Mouse (Mus musculus) CH12.LX (cell line): ENCODE measurements at regions not wholly inside any gene's neighbourhood (a gene's known extent, or its start where the extent isn't known, plus 50 kb on each side); places are given as distances from the start of the nearest gene placed in this dataset.

Experiments used
- DNase-seq: peaks from one replicate; pipeline ENCODE4 v3.0.0-alpha.2; 2013; ENCODE audit errors: extremely low read depth
- H3K27ac ChIP-seq: 2 replicates; pipeline ENCODE4 v1.5.1; 2012; ENCODE audit warnings: low read depth, mild to moderate bottlenecking, control low read depth, moderate library complexity; ENCODE audit not compliant: insufficient read depth
- H3K27me3 ChIP-seq: replicated peaks from 2 replicates; pipeline ENCODE3; 2012; ENCODE audit warnings: inconsistent platforms
- H3K36me3 ChIP-seq, 2 experiments: replicated peaks in 1 of 2; 2 replicates each; pipeline versions ENCODE3 to v1.6.1; 2012; ENCODE audit warnings: inconsistent platforms in 1 of 2, low read length in 1 of 2, mild to moderate bottlenecking in 1 of 2, mixed read lengths in 1 of 2, moderate library complexity in 1 of 2; ENCODE audit not compliant: control insufficient read depth in 1 of 2, insufficient read depth in 1 of 2
- H3K4me1 ChIP-seq, 2 experiments: 2 replicates each; pipeline ENCODE4 v1.6.1; 2012; ENCODE audit warnings: inconsistent platforms in 1 of 2, moderate library complexity in 1 of 2; ENCODE audit not compliant: insufficient read depth in 2 of 2, control insufficient read depth in 1 of 2
- H3K4me2 ChIP-seq: 2 replicates; pipeline ENCODE4 v1.6.1; 2012; ENCODE audit warnings: low read depth, mild to moderate bottlenecking, control low read depth; ENCODE audit not compliant: poor library complexity, insufficient read depth, severe bottlenecking
- H3K4me3 ChIP-seq, 3 experiments: fragments of 150-350 bp in 1 of 3; sonication (generic) in 1 of 3; replicated peaks in 1 of 3; 2 replicates each; pipeline versions ENCODE3 to v1.5.1; 2011 to 2012; ENCODE audit warnings: low read depth in 2 of 3, low read length in 2 of 3, mild to moderate bottlenecking in 2 of 3, moderate library complexity in 2 of 3, control low read depth in 1 of 3, improper control_type of control experiment in 1 of 3, inconsistent platforms in 1 of 3, mixed read lengths in 1 of 3; ENCODE audit not compliant: poor library complexity in 1 of 3
- H3K79me2 ChIP-seq: replicated peaks from 2 replicates; pipeline ENCODE4 v1.6.1; 2012; ENCODE audit warnings: mild to moderate bottlenecking, moderate library complexity; ENCODE audit not compliant: control insufficient read depth, poor library complexity, insufficient read depth, severe bottlenecking; ENCODE audit errors: extremely low read depth
- H3K9ac ChIP-seq: 2 replicates; pipeline ENCODE4 v1.6.1; 2012; ENCODE audit warnings: low read depth, mild to moderate bottlenecking, control low read depth, moderate library complexity; ENCODE audit not compliant: insufficient read depth
- H3K9me3 ChIP-seq: replicated peaks from 2 replicates; pipeline ENCODE3; 2012; ENCODE audit warnings: low read length, inconsistent platforms, mixed read lengths
- BHLHE40 ChIP-seq: IDR thresholded peaks from 2 replicates; pipeline ENCODE4 v1.6.1; 2011; ENCODE audit warnings: mild to moderate bottlenecking, low read depth, low read length, improper control_type of control experiment
- CHD1 ChIP-seq: IDR thresholded peaks from 2 replicates; pipeline ENCODE4 v1.6.1; 2012; ENCODE audit warnings: low read depth, low read length, improper control_type of control experiment, inconsistent platforms
- E2F4 ChIP-seq: IDR thresholded peaks from 2 replicates; pipeline ENCODE4 v1.6.1; 2011; ENCODE audit warnings: low read depth, low read length, improper control_type of control experiment; ENCODE audit not compliant: insufficient replicate concordance
- EP300 ChIP-seq: IDR thresholded peaks from 2 replicates; pipeline ENCODE4 v1.6.1; 2011; ENCODE audit warnings: low read length, improper control_type of control experiment
- ETS1 ChIP-seq: conservative IDR thresholded peaks from 2 replicates; pipeline ENCODE4 v1.6.1; 2012; ENCODE audit warnings: low read depth, mild to moderate bottlenecking, inconsistent platforms, low read length, improper control_type of control experiment, moderate library complexity
- IRF4 ChIP-seq: IDR thresholded peaks from 2 replicates; pipeline ENCODE4 v1.6.1; 2014; ENCODE audit warnings: low read depth, mild to moderate bottlenecking, inconsistent platforms, low read length, improper control_type of control experiment
- JUND ChIP-seq: conservative IDR thresholded peaks from 2 replicates; pipeline ENCODE4 v1.6.1; 2011; ENCODE audit warnings: low read depth, low read length, improper control_type of control experiment
- KAT2A ChIP-seq: IDR thresholded peaks from 2 replicates; pipeline ENCODE4 v1.6.1; 2012; ENCODE audit warnings: low read length, improper control_type of control experiment, inconsistent platforms; ENCODE audit not compliant: insufficient replicate concordance
- MAFK ChIP-seq: IDR thresholded peaks from 2 replicates; pipeline ENCODE4 v1.6.1; 2011; ENCODE audit warnings: low read length, improper control_type of control experiment; ENCODE audit not compliant: insufficient replicate concordance
- MAX ChIP-seq: IDR thresholded peaks from 2 replicates; pipeline ENCODE4 v1.6.1; 2011; ENCODE audit warnings: low read length, improper control_type of control experiment
- MXI1 ChIP-seq: IDR thresholded peaks from 2 replicates; pipeline ENCODE4 v1.6.1; 2011; ENCODE audit warnings: mild to moderate bottlenecking, low read depth, low read length, improper control_type of control experiment
- NELFE ChIP-seq: IDR thresholded peaks from 2 replicates; pipeline ENCODE4 v1.6.1; 2011; ENCODE audit warnings: low read depth, low read length, improper control_type of control experiment
- NRF1 ChIP-seq: IDR thresholded peaks from 2 replicates; pipeline ENCODE4 v1.6.1; 2014; ENCODE audit warnings: low read depth, mild to moderate bottlenecking, inconsistent platforms, low read length, improper control_type of control experiment, moderate library complexity
- PAX5 ChIP-seq: IDR thresholded peaks from 2 replicates; pipeline ENCODE4 v1.6.1; 2012; ENCODE audit warnings: low read length, inconsistent platforms, mixed read lengths
- POLR2A ChIP-seq: IDR thresholded peaks from 2 replicates; pipeline ENCODE4 v1.6.1; 2011; ENCODE audit warnings: low read depth, mild to moderate bottlenecking, improper control_type of control experiment, low read length
- RCOR1 ChIP-seq: conservative IDR thresholded peaks from 2 replicates; pipeline ENCODE4 v1.6.1; 2012; ENCODE audit warnings: low read depth, mild to moderate bottlenecking, inconsistent platforms, low read length, improper control_type of control experiment
- SIN3A ChIP-seq: IDR thresholded peaks from 2 replicates; pipeline ENCODE4 v1.6.1; 2012; ENCODE audit warnings: low read length, improper control_type of control experiment, inconsistent platforms
- SMC3 ChIP-seq: IDR thresholded peaks from 2 replicates; pipeline ENCODE4 v1.6.1; 2011; ENCODE audit warnings: low read depth, low read length, improper control_type of control experiment
- TBP ChIP-seq: conservative IDR thresholded peaks from 2 replicates; pipeline ENCODE4 v1.6.1; 2011; ENCODE audit warnings: low read depth, low read length, improper control_type of control experiment
- TCF12 ChIP-seq: IDR thresholded peaks from 2 replicates; pipeline ENCODE4 v1.6.1; 2014; ENCODE audit warnings: low read depth, mild to moderate bottlenecking, inconsistent platforms, low read length, improper control_type of control experiment
- ZC3H11A ChIP-seq: IDR thresholded peaks from 2 replicates; pipeline ENCODE4 v1.6.1; 2012; ENCODE audit warnings: low read depth, mild to moderate bottlenecking, inconsistent platforms, low read length, improper control_type of control experiment
- ZKSCAN1 ChIP-seq: IDR thresholded peaks from 2 replicates; pipeline ENCODE4 v1.6.1; 2012; ENCODE audit warnings: low read depth, inconsistent platforms, low read length, improper control_type of control experiment, borderline replicate concordance
- dilution Hi-C: fragments of 300-500 bp; cut with MboI; formaldehyde crosslinking; loops from 2 replicates; pipeline ENCODE4 v1.14.3; 2020; ENCODE audit warnings: low sequenced_read_pairs; ENCODE audit not compliant: extremely low pct_unique_long_range_greater_than_20kb, extremely low pct_ligation_motif_present
- in situ Hi-C: fragments of 300-500 bp; cut with MboI; formaldehyde crosslinking; loops from 3 replicates; pipeline ENCODE4 v1.14.3; 2019; ENCODE audit warnings: low sequenced_read_pairs, low pct_ligation_motif_present, low pct_unique_long_range_greater_than_20kb, mixed read lengths

DNA sequence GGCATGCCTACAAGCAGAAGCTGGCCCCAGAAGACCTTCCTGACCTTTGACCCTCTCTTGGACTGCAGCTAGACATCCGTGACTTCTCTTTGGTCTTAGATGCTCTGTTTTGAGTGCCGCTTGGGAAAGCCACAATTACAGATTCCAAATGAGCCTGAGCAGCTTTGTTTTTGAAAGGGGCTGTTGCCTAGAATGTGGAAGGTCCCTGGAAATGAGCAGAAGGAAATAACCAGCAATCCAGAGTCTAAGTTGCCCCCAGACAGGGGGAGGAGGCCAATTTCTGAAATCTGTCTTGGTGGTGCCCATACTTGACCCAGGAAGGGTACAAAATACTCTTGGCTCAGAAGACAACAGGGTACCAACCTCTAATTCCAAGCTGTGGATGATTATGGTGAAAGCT, 253.9 kb downstream of the Nuak1 start:
- Histone ChIP-seq H3K27me3 (no peaks in the 10 kb centered on the region), H3K4me3 (no peak overlapping the region), H3K27ac (no peak overlapping the region)
- dilution Hi-C loops: no loop called here
- no peak for TF ChIP-seq ETS1
- no peak for TF ChIP-seq MAFK
- no peak for TF ChIP-seq TCF12
- TF ChIP-seq NELFE: no peak
- no peak for TF ChIP-seq MAX
- no peak for TF ChIP-seq E2F4
- TF ChIP-seq EP300: no peak
- no peak for TF ChIP-seq MXI1
- TF ChIP-seq CHD1: no peak
- no peak for TF ChIP-seq RCOR1
- TF ChIP-seq KAT2A: no peak
- TF ChIP-seq TBP: no peak
- no peak for TF ChIP-seq SMC3
- no peak for TF ChIP-seq PAX5
- TF ChIP-seq, all 38 proteins: peak for 0
- H3K4me1 ChIP-seq: peaks cover 0 to 15% of the 10 kb centered on the region in 2 experiments; a peak in 2 of 4 replicates
- no peak for DNase-seq
- H3K9me3 ChIP-seq: peaks cover 4% of the 10 kb centered on the region
- H3K79me2 ChIP-seq: no peaks in the 10 kb centered on the region
- no peak overlapping the region for H3K4me2 ChIP-seq
- H3K36me3 ChIP-seq: no peaks in the 10 kb centered on the region
- in situ Hi-C loops: no loop called here
- H3K9ac ChIP-seq: no peak overlapping the region

DNA sequence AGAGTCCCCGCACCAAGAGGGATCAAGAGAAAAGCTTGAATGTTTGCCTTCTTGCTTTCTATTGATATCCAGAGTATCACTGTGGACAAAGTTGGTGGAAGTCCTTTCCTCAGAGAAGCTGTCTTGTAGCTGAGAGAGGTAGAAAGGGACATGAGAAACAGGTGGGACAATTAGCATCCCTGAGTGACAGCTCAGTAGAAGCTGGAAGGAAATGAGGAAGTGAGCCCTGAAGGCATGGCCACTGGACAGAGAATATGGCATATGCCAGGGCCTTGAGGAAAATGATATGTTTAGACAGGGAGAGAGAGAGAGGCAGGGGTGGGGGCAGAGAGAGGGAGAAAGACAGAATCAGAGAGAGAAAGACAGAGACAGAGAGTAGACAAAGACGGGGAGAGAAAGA, 241.4 kb downstream of the Nuak1 start:
- Histone ChIP-seq H3K4me3 (no peak overlapping the region), H3K36me3 (no peaks in the 10 kb centered on the region), H3K79me2 (no peaks in the 10 kb centered on the region), H3K9ac (no peak overlapping the region), H3K4me2 (peak overlapping the region; percentile 29; the same call in 1 of the 2 replicates), H3K9me3 (no peaks in the 10 kb centered on the region), H3K4me1 (peaks cover 0 to 12% of the 10 kb centered on the region in 2 experiments; a peak in 2 of 4 replicates), H3K27me3 (no peaks in the 10 kb centered on the region), H3K27ac (no peak overlapping the region)
- in situ Hi-C loops: no loop called here
- dilution Hi-C loops: no loop called here
- peak; percentile 48 for DNase-seq
- TF ChIP-seq PAX5 (no peak), POLR2A (no peak), ZKSCAN1 (no peak), NRF1 (no peak), BHLHE40 (no peak), ZC3H11A (no peak), EP300 (peak; percentile 63), SIN3A (no peak), IRF4 (0 out of 2 replicates have a peak, but pooled peaks have one; percentile 16), JUND (no peak)
